Mouse (Mus musculus): ENCODE measurements around the gene Arhgap4. TPM values are rescaled to one million over a fixed set of nuclear protein-coding genes. Genes with fewer than 3 reads are reported as not detected.

Gene Arhgap4
- polyA plus RNA-seq, 1 experiment = 4.7 TPM

- TF ChIP-seq EP300 (IDR thresholded peaks at IDR 0.05; ENCODE audit: insufficient read depth, low read depth, low read length) = no peak
- no peak for TF ChIP-seq POLR2A (IDR thresholded peaks at IDR 0.05; ENCODE audit: insufficient read depth, low read length)
- no peak for TF ChIP-seq CTCF (IDR thresholded peaks at IDR 0.05; ENCODE audit: low read depth, low read length)
- H3K27me3 ChIP-seq (ENCODE audit: control insufficient read depth, insufficient read depth, low read length, poor library complexity, severe bottlenecking) = no peaks in the 10 kb centered on the region
- peaks cover 14% of the 10 kb centered on the region for H3K36me3 ChIP-seq (ENCODE audit: control insufficient read depth, insufficient read depth, low read length, poor library complexity, severe bottlenecking)
- H3K4me1 ChIP-seq (ENCODE audit: control insufficient read depth, insufficient read depth, low read length) = no peaks in the 10 kb centered on the region
- peak within 1 kb of the TSS; percentile 99 for H3K4me3 ChIP-seq (ENCODE audit: low read depth, low read length)
- H3K9me3 ChIP-seq (replicated peaks; ENCODE audit: control insufficient read depth, insufficient read depth, low read length, poor library complexity, severe bottlenecking) = no peaks in the 10 kb centered on the region
- H3K27ac ChIP-seq (ENCODE audit: insufficient read depth, low read length) = peak within 1 kb of the TSS; percentile 97
- peak within 1 kb of the TSS; percentile 96 for H3K9ac ChIP-seq (ENCODE audit: low read depth, poor library complexity, severe bottlenecking)
Observed at GRCm38 (mm10) chrX:73966248-73967176, 44.8 kb upstream of the Arhgap4 start, which contains the start of gene Hcfc1. Gene Hcfc1, minus strand, starts transcription at chrX:73966357.

GRCm38 (mm10) chrX:73965307-73965706 is 43.6 kb upstream of the Arhgap4 start:
- Histone ChIP-seq H3K4me3 (ENCODE audit: low read depth, low read length) (peak overlapping the region; percentile 99), H3K36me3 (ENCODE audit: control insufficient read depth, insufficient read depth, low read length, poor library complexity, severe bottlenecking) (peaks cover 24% of the 10 kb centered on the region), H3K4me1 (ENCODE audit: control insufficient read depth, insufficient read depth, low read length) (peaks cover 2% of the 10 kb centered on the region), H3K9ac (ENCODE audit: low read depth, poor library complexity, severe bottlenecking) (peak overlapping the region; percentile 96), H3K27me3 (ENCODE audit: control insufficient read depth, insufficient read depth, low read length, poor library complexity, severe bottlenecking) (no peaks in the 10 kb centered on the region), H3K27ac (ENCODE audit: insufficient read depth, low read length) (peak overlapping the region; percentile 97), H3K9me3 (replicated peaks; ENCODE audit: control insufficient read depth, insufficient read depth, low read length, poor library complexity, severe bottlenecking) (no peaks in the 10 kb centered on the region)
- TF ChIP-seq EP300 (IDR thresholded peaks at IDR 0.05; ENCODE audit: insufficient read depth, low read depth, low read length) (no peak), POLR2A (IDR thresholded peaks at IDR 0.05; ENCODE audit: insufficient read depth, low read length) (no peak), CTCF (IDR thresholded peaks at IDR 0.05; ENCODE audit: low read depth, low read length) (no peak)

GRCm38 (mm10) chrX:73964363-73964762 is 42.7 kb upstream of the Arhgap4 start:
- peak overlapping the region; percentile 99 for H3K4me3 ChIP-seq (ENCODE audit: low read depth, low read length)
- peaks cover 34% of the 10 kb centered on the region for H3K36me3 ChIP-seq (ENCODE audit: control insufficient read depth, insufficient read depth, low read length, poor library complexity, severe bottlenecking)
- no peak for TF ChIP-seq CTCF (IDR thresholded peaks at IDR 0.05; ENCODE audit: low read depth, low read length)
- TF ChIP-seq POLR2A (IDR thresholded peaks at IDR 0.05; ENCODE audit: insufficient read depth, low read length) = no peak
- TF ChIP-seq EP300 (IDR thresholded peaks at IDR 0.05; ENCODE audit: insufficient read depth, low read depth, low read length) = no peak
- H3K9ac ChIP-seq (ENCODE audit: low read depth, poor library complexity, severe bottlenecking) = peak overlapping the region; percentile 96
- no peaks in the 10 kb centered on the region for H3K27me3 ChIP-seq (ENCODE audit: control insufficient read depth, insufficient read depth, low read length, poor library complexity, severe bottlenecking)
- peaks cover 2% of the 10 kb centered on the region for H3K4me1 ChIP-seq (ENCODE audit: control insufficient read depth, insufficient read depth, low read length)
- no peaks in the 10 kb centered on the region for H3K9me3 ChIP-seq (replicated peaks; ENCODE audit: control insufficient read depth, insufficient read depth, low read length, poor library complexity, severe bottlenecking)
- no peak overlapping the region for H3K27ac ChIP-seq (ENCODE audit: insufficient read depth, low read length)

- Histone ChIP-seq H3K36me3 (ENCODE audit: control insufficient read depth, insufficient read depth, low read length, poor library complexity, severe bottlenecking) (peaks cover 87% of the 10 kb centered on the region), H3K4me1 (ENCODE audit: control insufficient read depth, insufficient read depth, low read length) (no peaks in the 10 kb centered on the region), H3K27ac (ENCODE audit: insufficient read depth, low read length) (no peak overlapping the region), H3K27me3 (ENCODE audit: control insufficient read depth, insufficient read depth, low read length, poor library complexity, severe bottlenecking) (no peaks in the 10 kb centered on the region), H3K9ac (ENCODE audit: low read depth, poor library complexity, severe bottlenecking) (no peak overlapping the region), H3K4me3 (ENCODE audit: low read depth, low read length) (no peak overlapping the region), H3K9me3 (replicated peaks; ENCODE audit: control insufficient read depth, insufficient read depth, low read length, poor library complexity, severe bottlenecking) (no peaks in the 10 kb centered on the region)
- TF ChIP-seq EP300 (IDR thresholded peaks at IDR 0.05; ENCODE audit: insufficient read depth, low read depth, low read length) (no peak), CTCF (IDR thresholded peaks at IDR 0.05; ENCODE audit: low read depth, low read length) (no peak)
Observed at GRCm38 (mm10) chrX:73954988-73955387, 33.3 kb upstream of the Arhgap4 start.

- Histone ChIP-seq H3K4me3 (ENCODE audit: low read depth, low read length) (no peak overlapping the region), H3K36me3 (ENCODE audit: control insufficient read depth, insufficient read depth, low read length, poor library complexity, severe bottlenecking) (peaks cover 90% of the 10 kb centered on the region), H3K9me3 (replicated peaks; ENCODE audit: control insufficient read depth, insufficient read depth, low read length, poor library complexity, severe bottlenecking) (no peaks in the 10 kb centered on the region), H3K27me3 (ENCODE audit: control insufficient read depth, insufficient read depth, low read length, poor library complexity, severe bottlenecking) (no peaks in the 10 kb centered on the region), H3K9ac (ENCODE audit: low read depth, poor library complexity, severe bottlenecking) (no peak overlapping the region), H3K4me1 (ENCODE audit: control insufficient read depth, insufficient read depth, low read length) (no peaks in the 10 kb centered on the region), H3K27ac (ENCODE audit: insufficient read depth, low read length) (no peak overlapping the region)
- TF ChIP-seq CTCF (IDR thresholded peaks at IDR 0.05; ENCODE audit: low read depth, low read length) = no peak
Observed at GRCm38 (mm10) chrX:73952603-73953002, 30.9 kb upstream of the Arhgap4 start.

- H3K27ac ChIP-seq (ENCODE audit: insufficient read depth, low read length) = no peak overlapping the region
- no peaks in the 10 kb centered on the region for H3K4me1 ChIP-seq (ENCODE audit: control insufficient read depth, insufficient read depth, low read length)
- no peaks in the 10 kb centered on the region for H3K9me3 ChIP-seq (replicated peaks; ENCODE audit: control insufficient read depth, insufficient read depth, low read length, poor library complexity, severe bottlenecking)
- peaks cover 94% of the 10 kb centered on the region for H3K36me3 ChIP-seq (ENCODE audit: control insufficient read depth, insufficient read depth, low read length, poor library complexity, severe bottlenecking)
- H3K9ac ChIP-seq (ENCODE audit: low read depth, poor library complexity, severe bottlenecking) = no peak overlapping the region
- H3K4me3 ChIP-seq (ENCODE audit: low read depth, low read length) = no peak overlapping the region
- H3K27me3 ChIP-seq (ENCODE audit: control insufficient read depth, insufficient read depth, low read length, poor library complexity, severe bottlenecking) = no peaks in the 10 kb centered on the region
- TF ChIP-seq CTCF (IDR thresholded peaks at IDR 0.05; ENCODE audit: low read depth, low read length) (no peak), EP300 (IDR thresholded peaks at IDR 0.05; ENCODE audit: insufficient read depth, low read depth, low read length) (no peak), POLR2A (IDR thresholded peaks at IDR 0.05; ENCODE audit: insufficient read depth, low read length) (no peak)
Observed at GRCm38 (mm10) chrX:73949341-73949740, 27.7 kb upstream of the Arhgap4 start.

Data from ES-Bruce4 (cell line).